In the genomic region with DNA sequence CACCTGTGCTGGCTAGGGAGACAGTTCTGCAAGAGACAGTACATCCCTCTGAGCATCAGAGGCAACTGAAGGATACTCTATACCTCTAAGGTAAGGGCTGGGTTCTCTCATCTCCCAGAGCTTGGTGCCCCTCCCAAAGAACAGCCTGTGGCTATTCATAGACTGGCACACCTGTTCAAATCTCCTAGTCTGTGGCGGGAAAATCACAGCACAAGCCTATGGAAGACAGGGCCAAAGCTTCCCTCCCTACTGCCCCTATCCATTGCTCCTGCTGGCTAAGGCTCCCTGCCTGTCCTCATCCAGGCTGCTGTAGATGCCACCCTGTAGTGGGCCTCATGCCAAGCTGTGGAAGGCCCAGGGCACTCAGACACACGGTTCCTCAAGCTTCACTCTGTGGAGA, we compare ENCODE assay signal across 15 mouse cellular contexts. TPM values are rescaled to one million over a fixed set of nuclear protein-coding genes. Genes with fewer than 3 reads are reported as not detected.
A peak's percentile ranks its signal among the peaks of the same experiment; 100 is the strongest.
DNase-seq lines count a peak whose midpoint lies in the region; ATAC-seq and TF ChIP-seq lines count a peak whose summit lies in the region.
"Had no signal": no experiment of that assay in that cellular context is flagged by ENCODE, and none has a peak within 500 bp of the region (broad histone marks: within the 10 kb centered on the region; RNA-seq: fewer than 3 reads in every experiment).

No protein-coding gene starts in this region.

- no peak overlapping the region for H3K4me3 ChIP-seq in heart, embryonic 12.5 days
- H3K4me3 ChIP-seq in neural tube, embryonic 12.5 days: no peak overlapping the region
- no peak overlapping the region for H3K4me3 ChIP-seq in hindbrain, postnatal 0 days (ENCODE audit: low read length)
- H3K4me3 ChIP-seq: liver, embryonic 12.5 days had no signal

- no peak for ATAC-seq in heart, embryonic 12.5 days (ENCODE audit: insufficient number of reproducible peaks, low FRiP score)
- no peak for ATAC-seq in neural tube, embryonic 12.5 days (ENCODE audit: low FRiP score, low read depth)
- ATAC-seq in hindbrain, postnatal 0 days: no peak
- ATAC-seq: liver, embryonic 12.5 days; Patski had no signal

- H3K9ac ChIP-seq in heart, embryonic 12.5 days: no peak overlapping the region
- H3K9ac ChIP-seq in neural tube, embryonic 12.5 days: 0 out of 2 replicates have a peak overlapping the region, but pooled peaks have one; percentile 3
- no peak overlapping the region for H3K9ac ChIP-seq in hindbrain, postnatal 0 days (replicated peaks; ENCODE audit: low read length)
- H3K9ac ChIP-seq: liver, embryonic 12.5 days had no signal

- H3K36me3 ChIP-seq in heart, embryonic 12.5 days: no peaks in the 10 kb centered on the region
- H3K36me3 ChIP-seq in neural tube, embryonic 12.5 days: peaks cover 13% of the 10 kb centered on the region; the same call in 1 of the 2 replicates
- no peaks in the 10 kb centered on the region for H3K36me3 ChIP-seq in hindbrain, postnatal 0 days (ENCODE audit: insufficient read depth, low read length)

- H3K27ac ChIP-seq in heart, embryonic 12.5 days (ENCODE audit: poor library complexity, severe bottlenecking): peak overlapping the region; percentile 52
- H3K27ac ChIP-seq in neural tube, embryonic 12.5 days: 0 out of 2 replicates have a peak overlapping the region, but pooled peaks have one; percentile 27
- peak overlapping the region; percentile 51; the same call in 1 of the 2 replicates for H3K27ac ChIP-seq in hindbrain, postnatal 0 days
- H3K27ac ChIP-seq: liver, embryonic 12.5 days had no signal

- 77% methylated on average over 2 of the region's 2 CpGs for WGBS in heart, embryonic 12.5 days
- 76% methylated on average over 2 of the region's 2 CpGs for WGBS in neural tube, embryonic 12.5 days
- WGBS in hindbrain, postnatal 0 days: 41% methylated on average over 2 of the region's 2 CpGs

- intact Hi-C loops in heart, postnatal 25 days (cut with DNase I): no loop called here
- intact Hi-C loops in left cerebral cortex, postnatal 36 days (cut with DNase I): no loop called here

- H3K4me1 ChIP-seq in heart, embryonic 12.5 days (replicated peaks): peaks cover 98% of the 10 kb centered on the region
- H3K4me1 ChIP-seq in neural tube, embryonic 12.5 days: peaks cover 98% of the 10 kb centered on the region
- H3K4me1 ChIP-seq in hindbrain, postnatal 0 days (ENCODE audit: insufficient read depth, low read length): peaks cover 55% of the 10 kb centered on the region

- no peak for TF ChIP-seq CTCF in hindbrain, postnatal 0 days (IDR thresholded peaks at IDR 0.05; ENCODE audit: low read depth)

- 0 out of 2 replicates have a peak, but pooled peaks cover under 1% of the 10 kb centered on the region for H3K27me3 ChIP-seq in heart, embryonic 12.5 days (replicated peaks)
- H3K27me3 ChIP-seq in neural tube, embryonic 12.5 days (replicated peaks): no peaks in the 10 kb centered on the region
- no peaks in the 10 kb centered on the region for H3K27me3 ChIP-seq in hindbrain, postnatal 0 days (ENCODE audit: insufficient read depth, low read length)
- H3K27me3 ChIP-seq: Patski had no signal

- H3K4me2 ChIP-seq in heart, embryonic 12.5 days: peak overlapping the region; percentile 43; the same call in 1 of the 2 replicates
- H3K4me2 ChIP-seq in neural tube, embryonic 12.5 days (replicated peaks): peak overlapping the region; percentile 81; the same call in 1 of the 2 replicates
- no peak overlapping the region for H3K4me2 ChIP-seq in hindbrain, postnatal 0 days (ENCODE audit: low read depth, low read length)
- H3K4me2 ChIP-seq: liver, embryonic 12.5 days had no signal

- no peak for DNase-seq in heart, postnatal 25 days (ENCODE audit: low spot score)
- no peak for DNase-seq in neural tube, embryonic 10.5 days (ENCODE audit: extremely low spot score, low spot score)
- DNase-seq in hindbrain, postnatal 0 days (ENCODE audit: low spot score): peak; percentile 8
- no peak for DNase-seq in thymus, adult 18-20 months
- no peak for DNase-seq in spleen, postnatal 14 days (ENCODE audit: low spot score in 2 of 2)
- no peak for DNase-seq in left cerebral cortex, postnatal 36 days (ENCODE audit: low spot score in 2 of 2)
- DNase-seq: adrenal gland, postnatal 14 days; cerebellum, adult 11-12 months; kidney, adult 2 months; layer of hippocampus, postnatal 36 days; right cerebral cortex, postnatal 14 days had no signal

- H3K9me3 ChIP-seq in heart, embryonic 12.5 days (replicated peaks): no peaks in the 10 kb centered on the region
- H3K9me3 ChIP-seq in neural tube, embryonic 12.5 days: no peaks in the 10 kb centered on the region
- H3K9me3 ChIP-seq in hindbrain, postnatal 0 days (ENCODE audit: low read length): no peaks in the 10 kb centered on the region
- H3K9me3 ChIP-seq: liver, embryonic 12.5 days had no signal

RNA-seq across cellular contexts. Expression of gene Notch1, which starts 20.8 kb away (rescaled TPM):
- 20.4 TPM in 2 replicates for polyA plus RNA-seq in heart, embryonic 12.5 days (2016; fragmentation: Nextera tagmentation; extraction: Ambion mirVana)
- total RNA-seq in heart, postnatal 25 days (2021): 10 to 100 TPM; 27.5 to 32.3 TPM
- 44.7 and 48.2 TPM in 2 replicates for polyA plus RNA-seq in neural tube, embryonic 12.5 days (2016; fragmentation: Nextera tagmentation; extraction: Ambion mirVana)
- total RNA-seq in hindbrain, postnatal 0 days (2014; rRNA removed): 75.2 and 75.9 TPM in 2 replicates
- polyA plus RNA-seq in hindbrain, postnatal 0 days (2015; fragmentation: Nextera tagmentation; extraction: Ambion mirVana): 9.2 and 10.0 TPM in 2 replicates
- 10 to 100 TPM; 24.5 to 28.5 TPM for total RNA-seq in left cerebral cortex, postnatal 36 days (2021)

RNA-seq across cellular contexts. Expression of gene Sec16a, which starts 50.7 kb away (rescaled TPM):
- 22.6 and 24.5 TPM in 2 replicates for polyA plus RNA-seq in heart, embryonic 12.5 days (2016; fragmentation: Nextera tagmentation; extraction: Ambion mirVana)
- 10 to 100 TPM; 34.9 to 38.8 TPM for total RNA-seq in heart, postnatal 25 days (2021)
- polyA plus RNA-seq in neural tube, embryonic 12.5 days (2016; fragmentation: Nextera tagmentation; extraction: Ambion mirVana): 26.0 and 26.3 TPM in 2 replicates
- total RNA-seq in hindbrain, postnatal 0 days (2014; rRNA removed): 60.9 and 89.2 TPM in 2 replicates
- polyA plus RNA-seq in hindbrain, postnatal 0 days (2015; fragmentation: Nextera tagmentation; extraction: Ambion mirVana): 9.9 and 10.5 TPM in 2 replicates
- total RNA-seq in left cerebral cortex, postnatal 36 days (2021): 10 to 100 TPM; 39.0 to 52.3 TPM
